Mouse (Mus musculus): Measurements from ENCODE around the gene Pptc7. TPM values are rescaled to one million over a fixed set of nuclear protein-coding genes. Genes with fewer than 3 reads are reported as not detected.

Gene Pptc7
- polyA plus RNA-seq, 1 experiment from 2014 or later, result 10.4 TPM

GRCm38 (mm10) chr5:122354492-122355067, 70.4 kb downstream of the Pptc7 start:
- Histone ChIP-seq H3K4me1 (replicated peaks) (0 out of 2 replicates have a peak, but pooled peaks cover 4% of the 10 kb centered on the region), H3K9me3 (no peaks in the 10 kb centered on the region), H3K4me2 (replicated peaks) (peak overlapping the region; percentile 68), H3K27ac (peak overlapping the region; percentile 82), H3K27me3 (replicated peaks) (no peaks in the 10 kb centered on the region), H3K36me3 (no peaks in the 10 kb centered on the region), H3K9ac (peak overlapping the region; percentile 86), H3K4me3 (replicated peaks) (peak overlapping the region; percentile 94)
- under 1% methylated on average over 57 of the region's 57 CpGs for WGBS
- ATAC-seq, result peak; percentile 85

- H3K4me3 ChIP-seq (replicated peaks), result peak within 1 kb of the TSS; percentile 82
- under 1% methylated on average over 36 of the region's 46 CpGs for WGBS
- H3K4me2 ChIP-seq (replicated peaks), result peak within 1 kb of the TSS; percentile 76
- H3K4me1 ChIP-seq (replicated peaks), result peaks cover 3% of the 10 kb centered on the region
- peak; percentile 80 for ATAC-seq
- H3K27me3 ChIP-seq (replicated peaks), result no peaks in the 10 kb centered on the region
- H3K27ac ChIP-seq, result peak within 1 kb of the TSS; percentile 91
- no peaks in the 10 kb centered on the region for H3K9me3 ChIP-seq
- H3K9ac ChIP-seq, result peak within 1 kb of the TSS; percentile 89
- H3K36me3 ChIP-seq, result peaks cover 8% of the 10 kb centered on the region; the same call in 1 of the 2 replicates
Measured at GRCm38 (mm10) chr5:122371591-122372191, 87.5 kb downstream of the Pptc7 start, which contains the start of gene Gpn3. Gene Gpn3 (plus strand): TSS chr5:122371876.

GRCm38 (mm10) chr5:122372192-122372769, 88.1 kb downstream of the Pptc7 start, which contains the start of gene Fam216a:
Gene Fam216a (minus strand): TSS chr5:122372364.
- Histone ChIP-seq H3K27ac (peak within 1 kb of the TSS; percentile 91), H3K9ac (peak within 1 kb of the TSS; percentile 89), H3K4me2 (replicated peaks) (peak within 1 kb of the TSS; percentile 76), H3K9me3 (no peaks in the 10 kb centered on the region), H3K4me1 (replicated peaks) (peaks cover 3% of the 10 kb centered on the region), H3K36me3 (peaks cover 8% of the 10 kb centered on the region; the same call in 1 of the 2 replicates), H3K27me3 (replicated peaks) (no peaks in the 10 kb centered on the region), H3K4me3 (replicated peaks) (peak within 1 kb of the TSS; percentile 82)
- under 1% methylated on average over 53 of the region's 53 CpGs for WGBS
- peak; percentile 95 for ATAC-seq

GRCm38 (mm10) chr5:122372878-122373277, 88.7 kb downstream of the Pptc7 start:
- peak overlapping the region; percentile 88 for H3K27ac ChIP-seq
- ATAC-seq, result no peak
- H3K36me3 ChIP-seq, result 0 out of 2 replicates have a peak, but pooled peaks cover 4% of the 10 kb centered on the region
- H3K27me3 ChIP-seq (replicated peaks), result no peaks in the 10 kb centered on the region
- no peaks in the 10 kb centered on the region for H3K9me3 ChIP-seq
- H3K4me1 ChIP-seq (replicated peaks), result peaks cover 3% of the 10 kb centered on the region
- peak overlapping the region; percentile 89 for H3K9ac ChIP-seq
- peak overlapping the region; percentile 76 for H3K4me2 ChIP-seq (replicated peaks)
- whole genome bisulfite sequencing, result 7% methylated on average over 5 of the region's 5 CpGs
- peak overlapping the region; percentile 82 for H3K4me3 ChIP-seq (replicated peaks)

Other genes with a start within 250 kb of the Pptc7 start
- 6.9 and 7.1 TPM in 2 replicates for gene Cux2, start 234.3 kb upstream of the Pptc7 start, polyA plus RNA-seq (2015; fragmentation: Nextera tagmentation; extraction: Ambion mirVana)
- 0.45 and 0.62 TPM in 2 replicates for gene Myl2, start 183.4 kb upstream of the Pptc7 start, polyA plus RNA-seq (2015; fragmentation: Nextera tagmentation; extraction: Ambion mirVana)
- gene Ccdc63, start 143.5 kb upstream of the Pptc7 start, polyA plus RNA-seq (2015; fragmentation: Nextera tagmentation; extraction: Ambion mirVana), result not detected in 2 replicates
- gene Ppp1cc, start 126.1 kb upstream of the Pptc7 start, polyA plus RNA-seq (2015; fragmentation: Nextera tagmentation; extraction: Ambion mirVana), result 240 and 244 TPM in 2 replicates
- gene Hvcn1, start 77.6 kb upstream of the Pptc7 start, polyA plus RNA-seq (2015; fragmentation: Nextera tagmentation; extraction: Ambion mirVana), result 5.2 and 5.8 TPM in 2 replicates
- 3.0 and 3.2 TPM in 2 replicates for gene Tctn1, start 19.9 kb upstream of the Pptc7 start, polyA plus RNA-seq (2015; fragmentation: Nextera tagmentation; extraction: Ambion mirVana)
- 8.6 and 9.2 TPM in 2 replicates for gene Rad9b, start 69.9 kb downstream of the Pptc7 start, polyA plus RNA-seq (2015; fragmentation: Nextera tagmentation; extraction: Ambion mirVana)
- gene Vps29, start 70.0 kb downstream of the Pptc7 start, polyA plus RNA-seq (2015; fragmentation: Nextera tagmentation; extraction: Ambion mirVana), result 268 and 278 TPM in 2 replicates
- 62.9 and 67.2 TPM in 2 replicates for gene Gpn3, start 87.5 kb downstream of the Pptc7 start, polyA plus RNA-seq (2015; fragmentation: Nextera tagmentation; extraction: Ambion mirVana)
- gene Fam216a, start 88.0 kb downstream of the Pptc7 start, polyA plus RNA-seq (2015; fragmentation: Nextera tagmentation; extraction: Ambion mirVana), result 44.0 and 48.0 TPM in 2 replicates
- 128 and 138 TPM in 2 replicates for gene Arpc3, start 107.5 kb downstream of the Pptc7 start, polyA plus RNA-seq (2015; fragmentation: Nextera tagmentation; extraction: Ambion mirVana)
- gene Anapc7, start 137.3 kb downstream of the Pptc7 start, polyA plus RNA-seq (2015; fragmentation: Nextera tagmentation; extraction: Ambion mirVana), result 35.2 and 38.3 TPM in 2 replicates
- 33.8 and 36.1 TPM in 2 replicates for gene Atp2a2, start 217.9 kb downstream of the Pptc7 start, polyA plus RNA-seq (2015; fragmentation: Nextera tagmentation; extraction: Ambion mirVana)

Measured in intestine, embryonic 15.5 days (tissue).